Mouse (Mus musculus): ENCODE measurements around the gene Six5. TPM values are rescaled to one million over a fixed set of nuclear protein-coding genes. Genes with fewer than 3 reads are reported as not detected.
"Not testable (repeated sequence)": the region's sequence is repeated elsewhere in the genome, so short reads cannot be mapped to it uniquely, and the experiment has no call there.

Gene Six5
- polyA plus RNA-seq, 1 experiment = 1.6 TPM

- Histone ChIP-seq H3K36me3 (ENCODE audit: control insufficient read depth, insufficient read depth) (no peaks in the 10 kb centered on the region), H3K4me3 (ENCODE audit: insufficient read depth, poor library complexity, severe bottlenecking) (no peak overlapping the region), H3ac (ENCODE audit: control insufficient read depth, insufficient read length, low read depth) (no peak overlapping the region), H3K79me2 (ENCODE audit: control insufficient read depth, insufficient read depth) (no peaks in the 10 kb centered on the region), H3K79me3 (ENCODE audit: low read depth) (no peaks in the 10 kb centered on the region), H3K27me3 (ENCODE audit: control insufficient read depth, insufficient read depth, insufficient read length) (peaks cover 18% of the 10 kb centered on the region)
- TF ChIP-seq MYOG (IDR thresholded peaks at IDR 0.05; ENCODE audit: control insufficient read depth, extremely low read depth, insufficient read length) = no peak
- TF ChIP-seq MYOD1 (IDR thresholded peaks at IDR 0.05; ENCODE audit: control insufficient read depth, insufficient read length, low read depth) = no peak
- TF ChIP-seq USF1 (IDR thresholded peaks at IDR 0.05; ENCODE audit: low read depth) = no peak
- TF ChIP-seq FOSL1 (IDR thresholded peaks at IDR 0.05; ENCODE audit: insufficient read depth, low read length, poor library complexity, severe bottlenecking) = no peak
- no peak for TF ChIP-seq MAX (IDR thresholded peaks at IDR 0.05)
- TF ChIP-seq CEBPB (IDR thresholded peaks at IDR 0.05; ENCODE audit: low read depth) = no peak
- TF ChIP-seq CTCF (IDR thresholded peaks at IDR 0.05; ENCODE audit: control insufficient read depth, insufficient read depth, insufficient read length) = no peak
Observed at GRCm38 (mm10) chr7:19069500-19069899, 24.9 kb upstream of the Six5 start.

GRCm38 (mm10) chr7:19071024-19071423, 23.4 kb upstream of the Six5 start:
- not testable (repeated sequence) for H3K79me2 ChIP-seq (ENCODE audit: control insufficient read depth, insufficient read depth); H3ac ChIP-seq (ENCODE audit: control insufficient read depth, insufficient read length, low read depth); H3K36me3 ChIP-seq (ENCODE audit: control insufficient read depth, insufficient read depth); H3K79me3 ChIP-seq (ENCODE audit: low read depth); H3K4me3 ChIP-seq (ENCODE audit: insufficient read depth, poor library complexity, severe bottlenecking); H3K27me3 ChIP-seq (ENCODE audit: control insufficient read depth, insufficient read depth, insufficient read length)

- Histone ChIP-seq H3K4me3 (ENCODE audit: insufficient read depth, poor library complexity, severe bottlenecking) (no peak overlapping the region), H3K27me3 (ENCODE audit: control insufficient read depth, insufficient read depth, insufficient read length) (no peaks in the 10 kb centered on the region), H3ac (ENCODE audit: control insufficient read depth, insufficient read length, low read depth) (no peak overlapping the region), H3K79me2 (ENCODE audit: control insufficient read depth, insufficient read depth) (peaks cover 33% of the 10 kb centered on the region), H3K79me3 (ENCODE audit: low read depth) (peaks cover 18% of the 10 kb centered on the region), H3K36me3 (ENCODE audit: control insufficient read depth, insufficient read depth) (peaks cover 6% of the 10 kb centered on the region)
- no peak for TF ChIP-seq MAX (IDR thresholded peaks at IDR 0.05)
- TF ChIP-seq CTCF (IDR thresholded peaks at IDR 0.05; ENCODE audit: control insufficient read depth, insufficient read depth, insufficient read length) = peak; percentile 28
Observed at GRCm38 (mm10) chr7:19073504-19073903, 20.9 kb upstream of the Six5 start.

- Histone ChIP-seq H3K79me3 (ENCODE audit: low read depth) (peaks cover 25% of the 10 kb centered on the region), H3K27me3 (ENCODE audit: control insufficient read depth, insufficient read depth, insufficient read length) (no peaks in the 10 kb centered on the region), H3K36me3 (ENCODE audit: control insufficient read depth, insufficient read depth) (peaks cover 11% of the 10 kb centered on the region), H3K79me2 (ENCODE audit: control insufficient read depth, insufficient read depth) (peaks cover 43% of the 10 kb centered on the region), H3K4me3 (ENCODE audit: insufficient read depth, poor library complexity, severe bottlenecking) (no peak overlapping the region), H3ac (ENCODE audit: control insufficient read depth, insufficient read length, low read depth) (no peak overlapping the region)
- TF ChIP-seq MAX (IDR thresholded peaks at IDR 0.05) (no peak), MYOG (IDR thresholded peaks at IDR 0.05; ENCODE audit: control insufficient read depth, extremely low read depth, insufficient read length) (no peak), USF1 (IDR thresholded peaks at IDR 0.05; ENCODE audit: low read depth) (no peak), CTCF (IDR thresholded peaks at IDR 0.05; ENCODE audit: control insufficient read depth, insufficient read depth, insufficient read length) (no peak), MYOD1 (IDR thresholded peaks at IDR 0.05; ENCODE audit: control insufficient read depth, insufficient read length, low read depth) (no peak), FOSL1 (IDR thresholded peaks at IDR 0.05; ENCODE audit: insufficient read depth, low read length, poor library complexity, severe bottlenecking) (no peak), CEBPB (IDR thresholded peaks at IDR 0.05; ENCODE audit: low read depth) (no peak)
Observed at GRCm38 (mm10) chr7:19074494-19074893, 19.9 kb upstream of the Six5 start.

- H3K79me3 ChIP-seq (ENCODE audit: low read depth) = peaks cover 27% of the 10 kb centered on the region
- H3K79me2 ChIP-seq (ENCODE audit: control insufficient read depth, insufficient read depth) = peaks cover 51% of the 10 kb centered on the region
- no peak overlapping the region for H3K4me3 ChIP-seq (ENCODE audit: insufficient read depth, poor library complexity, severe bottlenecking)
- no peak overlapping the region for H3ac ChIP-seq (ENCODE audit: control insufficient read depth, insufficient read length, low read depth)
- no peaks in the 10 kb centered on the region for H3K27me3 ChIP-seq (ENCODE audit: control insufficient read depth, insufficient read depth, insufficient read length)
- no peak for TF ChIP-seq USF1 (IDR thresholded peaks at IDR 0.05; ENCODE audit: low read depth)
- TF ChIP-seq FOSL1 (IDR thresholded peaks at IDR 0.05; ENCODE audit: insufficient read depth, low read length, poor library complexity, severe bottlenecking) = no peak
- TF ChIP-seq MAX (IDR thresholded peaks at IDR 0.05) = no peak
- no peak for TF ChIP-seq CEBPB (IDR thresholded peaks at IDR 0.05; ENCODE audit: low read depth)
- TF ChIP-seq CTCF (IDR thresholded peaks at IDR 0.05; ENCODE audit: control insufficient read depth, insufficient read depth, insufficient read length) = no peak
- no peak for TF ChIP-seq MYOG (IDR thresholded peaks at IDR 0.05; ENCODE audit: control insufficient read depth, extremely low read depth, insufficient read length)
- TF ChIP-seq MYOD1 (IDR thresholded peaks at IDR 0.05; ENCODE audit: control insufficient read depth, insufficient read length, low read depth) = no peak
- H3K36me3 ChIP-seq (ENCODE audit: control insufficient read depth, insufficient read depth) = peaks cover 11% of the 10 kb centered on the region
Observed at GRCm38 (mm10) chr7:19075231-19075630, 19.2 kb upstream of the Six5 start.

- H3K36me3 ChIP-seq (ENCODE audit: control insufficient read depth, insufficient read depth) = peaks cover 13% of the 10 kb centered on the region
- H3ac ChIP-seq (ENCODE audit: control insufficient read depth, insufficient read length, low read depth) = peak within 1 kb of the TSS; percentile 98
- TF ChIP-seq CEBPB (IDR thresholded peaks at IDR 0.05; ENCODE audit: low read depth) (no peak), USF1 (IDR thresholded peaks at IDR 0.05; ENCODE audit: low read depth) (no peak), CTCF (IDR thresholded peaks at IDR 0.05; ENCODE audit: control insufficient read depth, insufficient read depth, insufficient read length) (no peak), MAX (IDR thresholded peaks at IDR 0.05) (no peak), MYOD1 (IDR thresholded peaks at IDR 0.05; ENCODE audit: control insufficient read depth, insufficient read length, low read depth) (no peak), FOSL1 (IDR thresholded peaks at IDR 0.05; ENCODE audit: insufficient read depth, low read length, poor library complexity, severe bottlenecking) (no peak), MYOG (IDR thresholded peaks at IDR 0.05; ENCODE audit: control insufficient read depth, extremely low read depth, insufficient read length) (no peak)
- no peaks in the 10 kb centered on the region for H3K27me3 ChIP-seq (ENCODE audit: control insufficient read depth, insufficient read depth, insufficient read length)
- peaks cover 27% of the 10 kb centered on the region for H3K79me3 ChIP-seq (ENCODE audit: low read depth)
- H3K79me2 ChIP-seq (ENCODE audit: control insufficient read depth, insufficient read depth) = peaks cover 58% of the 10 kb centered on the region
- H3K4me3 ChIP-seq (ENCODE audit: insufficient read depth, poor library complexity, severe bottlenecking) = peak within 1 kb of the TSS; percentile 71
Observed at GRCm38 (mm10) chr7:19075723-19076585, 18.4 kb upstream of the Six5 start, which contains the start of gene Dmwd. Gene Dmwd, plus strand, starts transcription at chr7:19076227.
